Mouse (Mus musculus) forebrain, embryonic 12.5 days (tissue): ENCODE data around the gene Krt8. TPM values are rescaled to one million over a fixed set of nuclear protein-coding genes. Genes with fewer than 3 reads are reported as not detected.

Experiments
- ATAC-seq: fragments of 200-750 bp; cut with Nextera tagmentation; 2 replicates; pipeline ENCODE4 v1.8.0; 2017; ENCODE audit warnings: moderate TSS enrichment; ENCODE audit not compliant: low FRiP score
- H3K27ac ChIP-seq: fragments of 300-500 bp; sonication (generic); 2 replicates; pipeline ENCODE4 v1.5.1; 2016; ENCODE audit warnings: mild to moderate bottlenecking
- H3K27me3 ChIP-seq: fragments of 300-500 bp; sonication (generic); 2 replicates; pipeline ENCODE4 v1.6.1; 2016; ENCODE audit warnings: mild to moderate bottlenecking
- H3K36me3 ChIP-seq: fragments of 300-500 bp; sonication (generic); replicated peaks from 2 replicates; pipeline ENCODE4 v1.6.1; 2016; ENCODE audit warnings: mild to moderate bottlenecking
- H3K4me1 ChIP-seq: fragments of 300-500 bp; sonication (generic); 2 replicates; pipeline ENCODE4 v1.6.1; 2016
- H3K4me2 ChIP-seq: fragments of 300-500 bp; sonication (generic); 2 replicates; pipeline ENCODE4 v1.6.1; 2016; ENCODE audit warnings: mild to moderate bottlenecking, moderate library complexity
- H3K4me3 ChIP-seq: fragments of 300-500 bp; sonication (generic); replicated peaks from 2 replicates; pipeline ENCODE4 v1.5.1; 2016; ENCODE audit warnings: mild to moderate bottlenecking
- H3K9ac ChIP-seq: fragments of 300-500 bp; sonication (generic); 2 replicates; pipeline ENCODE4 v1.6.1; 2016; ENCODE audit warnings: mild to moderate bottlenecking
- H3K9me3 ChIP-seq: fragments of 300-500 bp; sonication (generic); 2 replicates; pipeline ENCODE4 v1.6.1; 2016
- WGBS: fragments of 180-500 bp; shearing (Covaris S2); methylation state at CpG from one replicate; pipeline ENCODE4 v1.1.7; 2016; 5-methylcytosine and 5-hydroxymethylcytosine counted together
- polyA plus RNA-seq: library from polyadenylated mRNA; unstranded; fragments of >200 nt; fragmentation: Nextera tagmentation; extraction: Ambion mirVana; gene quantifications from 2 replicates; pipeline ENCODE4 v1.2.1, GENCODE M21; 2016

Krt8 gene
- polyA plus RNA-seq, result 10.0 and 13.4 TPM in 2 replicates

DNA sequence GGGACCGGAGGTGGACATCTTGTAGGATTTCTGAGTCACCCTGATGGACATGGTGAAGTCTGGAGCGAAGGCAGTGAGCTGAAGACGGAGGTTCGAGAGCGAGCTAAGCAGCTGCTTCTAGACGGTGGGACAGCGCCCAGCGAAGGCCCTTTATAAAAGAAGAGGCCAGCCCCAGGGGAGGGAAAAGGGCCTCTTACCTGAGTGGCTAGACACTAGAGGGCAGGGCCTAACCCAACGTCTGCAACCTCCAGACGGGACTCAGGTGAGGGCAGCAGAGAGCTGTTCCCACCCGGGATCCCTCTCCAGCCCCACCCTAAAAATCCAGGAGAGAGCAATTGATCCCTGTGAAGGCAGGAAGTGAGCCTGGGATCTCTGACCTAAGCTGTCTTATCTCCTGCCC lies at the start of gene Krt8:
Gene Krt8, minus strand, starts transcription at position 294 of the 400 bp plus-strand sequence.
- Histone ChIP-seq H3K4me1 (peaks cover 25% of the 10 kb centered on the region), H3K9ac (peak within 1 kb of the TSS; percentile 42; the same call in 1 of the 2 replicates), H3K9me3 (no peaks in the 10 kb centered on the region), H3K36me3 (no peaks in the 10 kb centered on the region), H3K27ac (no peak within 1 kb of the TSS), H3K27me3 (peaks cover 82% of the 10 kb centered on the region), H3K4me2 (peak within 1 kb of the TSS; percentile 53), H3K4me3 (peak within 1 kb of the TSS; percentile 30)
- ATAC-seq, result no peak
- 20% methylated on average over 11 of the region's 11 CpGs for WGBS

DNA sequence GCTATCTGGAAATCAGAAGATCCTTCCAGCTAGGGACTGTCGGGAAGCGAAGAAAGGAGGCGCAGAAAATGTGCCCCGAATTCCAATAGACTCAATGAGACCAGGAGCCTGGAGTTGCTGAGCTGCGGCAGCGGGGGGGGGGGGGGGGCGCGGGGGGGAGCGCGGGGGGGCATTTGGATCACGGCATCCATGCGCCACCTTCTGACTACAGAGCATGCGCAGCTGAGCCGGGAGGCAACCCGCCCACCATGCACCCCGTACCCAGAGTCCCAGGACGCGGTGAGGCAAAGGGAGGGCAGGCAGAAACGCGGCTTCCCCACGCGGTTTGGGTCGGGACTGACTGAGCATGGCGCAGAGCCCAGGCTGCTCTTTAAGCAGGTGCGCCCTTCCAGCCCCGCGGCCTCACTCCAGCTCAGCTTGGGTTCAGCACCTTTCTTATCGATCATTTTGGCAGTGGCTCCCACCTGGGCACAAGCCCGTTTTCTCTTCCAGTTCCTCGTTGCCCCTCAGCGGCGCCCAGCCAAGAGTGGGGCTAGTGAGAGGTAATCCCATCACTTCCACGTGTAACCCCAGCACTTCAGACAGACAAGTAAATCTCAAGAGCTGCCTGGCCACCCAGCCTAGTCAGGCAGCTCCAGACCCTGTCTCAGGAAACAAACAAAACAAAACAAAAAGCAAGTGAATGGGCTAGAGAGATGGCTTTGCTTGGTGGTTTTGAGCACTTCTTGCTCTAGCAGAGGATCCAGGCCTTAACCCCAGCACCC lies 47.8 kb upstream of the Krt8 start:
- Histone ChIP-seq H3K27me3 (no peaks in the 10 kb centered on the region; the same call in 1 of the 2 replicates), H3K27ac (peak overlapping the region; percentile 67), H3K4me3 (peak overlapping the region; percentile 48), H3K9me3 (no peaks in the 10 kb centered on the region), H3K4me2 (peak overlapping the region; percentile 77), H3K36me3 (no peaks in the 10 kb centered on the region), H3K9ac (peak overlapping the region; percentile 60), H3K4me1 (no peaks in the 10 kb centered on the region)
- peak; percentile 85 for ATAC-seq
- WGBS, result under 1% methylated on average over 27 of the region's 33 CpGs

DNA sequence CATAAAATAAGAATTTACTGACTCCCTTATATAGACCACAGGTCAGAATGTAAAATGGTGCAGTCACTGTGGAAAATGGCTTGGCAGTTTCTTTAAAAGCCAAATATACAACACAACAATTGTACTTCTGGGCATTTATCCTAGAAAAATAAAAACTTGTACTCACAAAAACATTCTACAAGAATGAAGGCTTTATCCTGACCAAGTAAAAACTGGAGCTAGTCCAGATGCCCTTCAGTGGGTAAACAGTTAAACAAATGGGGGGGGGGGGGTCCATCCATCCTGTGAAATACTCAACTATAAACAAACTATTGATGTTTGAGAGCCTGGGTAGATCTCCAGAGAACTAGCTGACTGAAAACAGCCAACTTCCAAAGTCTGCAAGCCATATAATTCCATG lies 45.6 kb upstream of the Krt8 start:
- Histone ChIP-seq H3K4me2 (no peak overlapping the region), H3K4me3 (no peak overlapping the region), H3K4me1 (no peaks in the 10 kb centered on the region), H3K9ac (no peak overlapping the region), H3K27ac (no peak overlapping the region), H3K36me3 (no peaks in the 10 kb centered on the region), H3K9me3 (no peaks in the 10 kb centered on the region), H3K27me3 (peaks cover 6% of the 10 kb centered on the region; the same call in 1 of the 2 replicates)
- ATAC-seq, result no peak

DNA sequence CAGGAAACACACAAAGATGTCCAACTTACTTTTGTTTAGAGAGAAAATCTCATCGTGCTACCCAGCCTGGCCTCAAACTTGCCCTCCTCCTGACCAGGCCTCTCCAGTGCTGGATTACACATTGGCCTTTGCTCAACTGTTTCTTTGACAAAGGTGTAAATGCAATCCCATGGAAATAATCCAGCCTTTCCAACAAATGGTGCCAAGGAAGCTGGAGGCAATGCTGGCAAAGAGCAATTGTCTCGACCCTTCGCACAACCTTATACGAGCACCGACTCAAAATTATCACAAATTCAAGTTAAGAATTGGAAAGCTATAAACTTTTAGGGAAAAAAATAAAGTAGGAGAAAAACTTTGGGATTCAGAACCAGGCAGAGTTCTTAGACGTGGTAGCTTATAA lies 43.7 kb upstream of the Krt8 start:
- Histone ChIP-seq H3K27me3 (peaks cover 6% of the 10 kb centered on the region; the same call in 1 of the 2 replicates), H3K4me3 (no peak overlapping the region), H3K9me3 (no peaks in the 10 kb centered on the region), H3K27ac (no peak overlapping the region), H3K4me1 (no peaks in the 10 kb centered on the region), H3K9ac (no peak overlapping the region), H3K36me3 (no peaks in the 10 kb centered on the region), H3K4me2 (no peak overlapping the region)
- ATAC-seq, result no peak
- 92% methylated on average over 6 of the region's 6 CpGs for WGBS

DNA sequence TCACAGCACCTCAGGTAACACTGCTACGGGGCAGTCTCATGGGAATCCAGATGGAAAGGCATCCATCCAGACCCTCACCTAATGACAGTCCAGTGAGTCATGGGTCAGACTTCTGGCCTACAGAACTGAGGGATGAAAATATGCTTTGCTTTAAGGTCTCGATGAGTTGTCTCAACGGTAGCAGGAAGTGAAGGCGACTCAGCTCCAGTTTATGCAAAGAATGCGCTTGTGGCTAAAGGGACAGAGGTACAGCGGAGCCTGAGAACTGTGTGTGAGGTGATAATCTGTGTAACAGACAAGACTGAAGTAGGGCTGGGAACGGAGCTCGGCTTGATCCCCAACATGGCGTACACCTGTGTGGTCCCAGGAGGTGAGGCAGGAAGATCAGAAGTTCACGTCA lies 41.4 kb upstream of the Krt8 start:
- H3K4me1 ChIP-seq, result no peaks in the 10 kb centered on the region
- H3K4me2 ChIP-seq, result no peak overlapping the region
- H3K36me3 ChIP-seq, result no peaks in the 10 kb centered on the region
- no peak for ATAC-seq
- 92% methylated on average over 10 of the region's 10 CpGs for WGBS
- H3K27me3 ChIP-seq, result peaks cover 6% of the 10 kb centered on the region; the same call in 1 of the 2 replicates
- no peak overlapping the region for H3K27ac ChIP-seq
- no peaks in the 10 kb centered on the region for H3K9me3 ChIP-seq
- no peak overlapping the region for H3K9ac ChIP-seq
- no peak overlapping the region for H3K4me3 ChIP-seq

DNA sequence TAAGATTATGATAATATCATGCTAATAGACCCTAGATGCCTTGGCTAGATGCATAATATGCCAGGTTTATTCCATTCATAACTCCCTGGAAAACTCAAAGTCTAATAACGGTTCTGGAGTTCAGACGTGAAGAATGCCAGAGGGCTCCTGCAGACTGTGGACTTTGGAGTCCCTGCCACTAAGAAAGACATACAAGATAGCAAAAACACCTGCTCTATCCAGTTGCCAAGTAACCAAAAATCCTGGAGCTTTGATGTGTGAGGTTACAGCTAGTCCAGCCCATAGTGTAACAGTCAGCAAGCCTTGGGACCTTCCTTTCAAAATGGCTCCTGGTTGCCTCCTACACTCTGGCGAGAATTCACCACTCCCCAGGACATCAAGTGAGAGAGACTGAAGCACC lies 40.5 kb upstream of the Krt8 start:
- Histone ChIP-seq H3K27me3 (0 out of 2 replicates have a peak, but pooled peaks cover 6% of the 10 kb centered on the region), H3K36me3 (no peaks in the 10 kb centered on the region), H3K27ac (no peak overlapping the region), H3K9me3 (no peaks in the 10 kb centered on the region), H3K4me1 (no peaks in the 10 kb centered on the region), H3K9ac (no peak overlapping the region), H3K4me2 (no peak overlapping the region), H3K4me3 (no peak overlapping the region)
- ATAC-seq, result no peak
- 89% methylated on average over 3 of the region's 3 CpGs for WGBS

DNA sequence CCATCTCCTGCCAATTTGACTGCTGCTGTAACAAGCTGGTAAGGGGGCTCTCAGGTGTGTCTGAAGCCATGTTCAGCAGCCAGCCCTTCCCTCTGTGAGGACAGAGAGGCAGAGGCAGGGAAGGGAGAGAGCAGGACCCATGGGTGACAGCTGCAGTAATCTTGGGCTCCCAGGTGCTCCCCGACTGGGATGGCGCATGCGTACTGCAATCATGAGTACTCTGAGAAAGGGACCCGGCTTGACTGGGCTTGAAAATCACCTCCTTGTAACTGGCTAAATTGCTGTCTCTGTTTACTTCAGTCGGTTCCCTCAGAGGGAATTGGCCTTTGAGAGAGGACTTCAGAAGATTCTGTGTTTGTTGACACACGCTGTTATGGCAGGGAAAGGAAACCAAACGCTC lies 37.7 kb upstream of the Krt8 start:
- Histone ChIP-seq H3K27ac (no peak overlapping the region), H3K4me2 (no peak overlapping the region), H3K9ac (no peak overlapping the region), H3K9me3 (no peaks in the 10 kb centered on the region), H3K4me1 (no peaks in the 10 kb centered on the region), H3K36me3 (no peaks in the 10 kb centered on the region), H3K4me3 (no peak overlapping the region), H3K27me3 (0 out of 2 replicates have a peak, but pooled peaks cover 6% of the 10 kb centered on the region)
- no peak for ATAC-seq
- WGBS, result 73% methylated on average over 7 of the region's 7 CpGs

DNA sequence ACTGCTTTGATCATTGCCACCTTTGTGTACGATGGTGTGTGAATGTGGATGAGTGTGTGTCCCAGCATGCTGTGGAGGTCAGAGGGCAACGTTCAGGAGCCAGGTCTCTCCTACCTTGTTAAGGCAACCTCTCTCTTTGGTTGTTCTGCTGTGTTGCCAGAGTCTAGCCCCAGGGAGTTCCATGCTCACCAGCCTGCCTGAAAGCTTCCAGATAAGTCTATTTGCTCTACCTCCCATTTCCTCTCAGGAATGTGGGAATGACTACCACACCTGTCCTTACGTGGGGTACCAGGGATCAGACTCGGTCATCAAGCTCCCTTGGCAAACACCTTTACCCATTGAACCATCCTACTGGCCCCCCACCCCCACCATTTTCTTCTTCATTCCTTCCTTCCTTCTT lies 36.0 kb upstream of the Krt8 start:
- ATAC-seq, result no peak

DNA sequence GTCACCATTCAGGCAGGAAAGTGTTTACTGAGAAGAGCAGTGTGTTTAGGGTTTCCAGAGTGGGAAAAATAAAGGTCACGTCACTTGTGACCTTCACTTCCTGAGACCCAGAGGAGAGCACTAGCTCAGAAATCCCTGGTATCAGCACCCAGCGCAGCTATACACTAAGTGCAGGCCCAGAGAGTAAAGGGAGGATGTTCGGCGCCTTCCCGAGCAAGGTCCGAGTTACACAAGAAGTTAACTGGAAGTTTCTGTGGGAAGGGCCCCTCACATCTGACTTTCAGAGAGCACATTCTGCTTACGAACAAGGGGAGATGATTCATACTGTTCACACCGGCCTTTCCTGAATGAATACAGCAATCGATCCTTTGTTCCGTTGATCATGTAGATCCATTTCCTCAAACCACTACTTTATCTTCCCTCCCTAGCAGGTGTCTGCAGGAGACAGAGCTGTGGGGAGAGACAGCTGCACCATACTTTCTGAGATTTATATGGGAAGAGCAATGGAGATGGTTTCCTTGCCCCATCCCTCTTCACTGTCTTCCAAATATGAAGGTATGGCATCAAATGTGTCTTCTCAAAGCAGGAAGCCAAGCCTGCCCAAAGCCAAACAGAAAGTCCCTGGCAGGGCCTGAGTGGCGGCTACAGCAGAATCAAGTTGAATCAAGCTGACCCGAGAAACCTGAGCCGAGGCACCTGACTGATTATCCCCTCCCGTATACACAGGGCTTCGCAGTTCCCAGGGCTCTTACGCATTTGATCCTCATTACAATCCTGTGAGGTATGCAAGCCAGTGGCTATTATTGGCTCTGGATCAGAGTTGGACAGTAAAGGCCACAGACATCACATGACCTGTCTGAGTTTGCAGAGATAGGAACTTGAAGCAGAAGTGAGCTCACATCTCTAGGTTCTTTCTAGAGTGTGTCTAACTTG lies 30.1 kb upstream of the Krt8 start:
- Histone ChIP-seq H3K4me2 (no peak overlapping the region), H3K9me3 (no peaks in the 10 kb centered on the region), H3K27ac (no peak overlapping the region; the same call in 1 of the 2 replicates), H3K4me1 (no peaks in the 10 kb centered on the region), H3K9ac (no peak overlapping the region), H3K4me3 (no peak overlapping the region), H3K27me3 (peaks cover 8% of the 10 kb centered on the region; the same call in 1 of the 2 replicates), H3K36me3 (no peaks in the 10 kb centered on the region)
- no peak for ATAC-seq
- 64% methylated on average over 16 of the region's 16 CpGs for WGBS

More for the DNA sequence above, 36.0 kb upstream of the Krt8 start:
- Histone ChIP-seq H3K9me3 (no peaks in the 10 kb centered on the region), H3K4me1 (no peaks in the 10 kb centered on the region), H3K27ac (no peak overlapping the region), H3K36me3 (no peaks in the 10 kb centered on the region), H3K27me3 (no peaks in the 10 kb centered on the region), H3K4me2 (no peak overlapping the region), H3K4me3 (no peak overlapping the region), H3K9ac (no peak overlapping the region)
- WGBS, result 83% methylated on average over 4 of the region's 4 CpGs

DNA sequence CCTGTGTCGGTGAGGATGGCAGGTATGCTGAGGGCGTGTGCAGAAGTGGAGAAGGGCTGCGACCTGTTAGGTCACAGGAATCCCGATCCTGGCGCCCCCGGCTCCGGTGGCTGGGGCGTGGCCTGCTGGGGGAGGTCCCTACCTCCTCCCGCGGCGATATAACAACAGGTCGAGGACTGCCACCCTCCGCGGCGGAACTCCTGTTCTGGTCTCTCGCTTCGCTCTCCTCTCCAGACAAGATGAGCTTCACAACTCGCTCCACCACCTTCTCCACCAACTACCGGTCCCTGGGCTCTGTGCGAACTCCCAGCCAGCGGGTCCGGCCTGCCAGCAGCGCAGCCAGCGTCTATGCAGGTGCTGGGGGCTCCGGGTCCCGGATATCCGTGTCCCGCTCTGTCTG lies 23.8 kb upstream of the Krt8 start, which contains the start of gene Krt18:
Gene Krt18, plus strand, starts transcription at position 141 of the 400 bp plus-strand sequence.
- no peak within 1 kb of the TSS for H3K27ac ChIP-seq
- H3K4me2 ChIP-seq, result peak within 1 kb of the TSS; percentile 45
- H3K9ac ChIP-seq, result no peak within 1 kb of the TSS; the same call in 1 of the 2 replicates
- no peak for ATAC-seq
- peaks cover 70% of the 10 kb centered on the region for H3K27me3 ChIP-seq
- WGBS, result 1% methylated on average over 28 of the region's 28 CpGs
- peaks cover 21% of the 10 kb centered on the region for H3K4me1 ChIP-seq
- no peaks in the 10 kb centered on the region for H3K9me3 ChIP-seq
- peak within 1 kb of the TSS; percentile 29 for H3K4me3 ChIP-seq
- H3K36me3 ChIP-seq, result no peaks in the 10 kb centered on the region

DNA sequence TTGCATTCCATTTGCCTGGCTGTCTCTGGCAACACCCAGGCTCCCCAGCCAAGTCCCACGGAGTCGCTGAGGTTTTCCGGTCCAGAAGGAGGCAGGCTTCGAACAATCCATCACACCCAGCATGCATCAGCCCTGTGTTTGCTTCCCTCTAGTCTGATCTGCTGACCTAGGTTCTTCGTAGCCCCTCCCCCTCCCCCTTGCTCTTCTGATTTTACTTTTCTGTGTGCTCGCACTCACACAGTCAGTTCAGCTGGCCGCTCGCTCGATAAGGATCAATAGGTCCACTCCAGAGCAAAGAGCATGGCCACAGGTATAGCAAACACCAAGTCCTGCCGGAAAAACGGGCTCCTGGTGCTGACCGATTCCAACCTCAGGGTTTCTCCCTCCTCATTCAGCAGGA lies 22.1 kb upstream of the Krt8 start:
- peaks cover 21% of the 10 kb centered on the region for H3K4me1 ChIP-seq
- 14% methylated on average over 12 of the region's 12 CpGs for WGBS
- H3K4me3 ChIP-seq, result no peak overlapping the region
- no peak overlapping the region for H3K4me2 ChIP-seq
- ATAC-seq, result no peak
- no peaks in the 10 kb centered on the region for H3K36me3 ChIP-seq
- no peak overlapping the region for H3K27ac ChIP-seq
- no peak overlapping the region for H3K9ac ChIP-seq
- no peaks in the 10 kb centered on the region for H3K9me3 ChIP-seq
- peaks cover 70% of the 10 kb centered on the region for H3K27me3 ChIP-seq
